Mouse (Mus musculus) brain, embryonic 14.5 days (tissue): ENCODE data around the gene Foxred1. TPM values are rescaled to one million over a fixed set of nuclear protein-coding genes. Genes with fewer than 3 reads are reported as not detected.

ENCODE experiments used
- DNase-seq: peaks from one replicate; pipeline ENCODE4 v3.0.0-alpha.2; 2011; ENCODE audit warnings: low read depth
- CTCF ChIP-seq: fragments of 200-500 bp; IDR thresholded peaks from 2 replicates; pipeline ENCODE4 v1.5.1; 2012; ENCODE audit warnings: inconsistent platforms, mild to moderate bottlenecking, moderate library complexity, borderline replicate concordance; ENCODE audit not compliant: insufficient read depth, insufficient read length; ENCODE audit errors: extremely low read depth
- POLR2A ChIP-seq: fragments of 200-500 bp; IDR thresholded peaks from 2 replicates; pipeline ENCODE4 v1.6.1; 2012; ENCODE audit warnings: mild to moderate bottlenecking, inconsistent platforms, borderline replicate concordance; ENCODE audit not compliant: poor library complexity, insufficient read depth, insufficient read length, severe bottlenecking; ENCODE audit errors: extremely low read depth
- polyA plus RNA-seq: library from polyadenylated mRNA; depleted of rRNA; stranded (reverse); fragments of >200 nt; gene quantifications from 2 replicates; pipeline ENCODE4 v1.2.3, GENCODE M21; 2012

Gene Foxred1
- polyA plus RNA-seq, 1 experiment = 48.1 TPM

GRCm38 (mm10) chr9:35204421-35204820, 6.4 kb downstream of the Foxred1 start:
- no peak for DNase-seq
- TF ChIP-seq CTCF (no peak), POLR2A (no peak)

- no peak for TF ChIP-seq POLR2A
- no peak for TF ChIP-seq CTCF
- no peak for DNase-seq
Measured at GRCm38 (mm10) chr9:35203536-35203935, 7.3 kb downstream of the Foxred1 start.

GRCm38 (mm10) chr9:35200529-35201060, 10.3 kb downstream of the Foxred1 start:
- TF ChIP-seq CTCF = no peak
- TF ChIP-seq POLR2A = no peak
- peak; percentile 39 for DNase-seq

GRCm38 (mm10) chr9:35199772-35200471, 10.9 kb downstream of the Foxred1 start, which contains the start of the genes Srpr and Tirap:
Gene Srpr (plus strand): TSS chr9:35200175.
Gene Tirap (minus strand): TSS chr9:35200291.
- TF ChIP-seq POLR2A = peak; percentile 49
- TF ChIP-seq CTCF = peak; percentile 86

GRCm38 (mm10) chr9:35198945-35199771, 11.7 kb downstream of the Foxred1 start:
- TF ChIP-seq POLR2A (no peak), CTCF (no peak)
- DNase-seq = no peak

More at GRCm38 (mm10) chr9:35199772-35200471, 10.9 kb downstream of the Foxred1 start, which contains the start of the genes Srpr and Tirap:
- peak; percentile 89 for DNase-seq

- TF ChIP-seq POLR2A (no peak), CTCF (no peak)
- DNase-seq = no peak
Measured at GRCm38 (mm10) chr9:35198351-35198750, 12.5 kb downstream of the Foxred1 start.

GRCm38 (mm10) chr9:35197625-35198024, 13.2 kb downstream of the Foxred1 start:
- TF ChIP-seq CTCF = no peak
- TF ChIP-seq POLR2A = no peak
- no peak for DNase-seq

GRCm38 (mm10) chr9:35194048-35194447, 16.8 kb downstream of the Foxred1 start:
- no peak for DNase-seq
- TF ChIP-seq POLR2A (no peak), CTCF (no peak)

GRCm38 (mm10) chr9:35192983-35193542, 17.8 kb downstream of the Foxred1 start:
- no peak for TF ChIP-seq POLR2A
- no peak for TF ChIP-seq CTCF
- peak; percentile 13 for DNase-seq

GRCm38 (mm10) chr9:35188700-35189099, 22.2 kb downstream of the Foxred1 start:
- TF ChIP-seq CTCF = no peak
- TF ChIP-seq POLR2A = no peak
- DNase-seq = peak; percentile 80
